Mouse (Mus musculus) brain, embryonic 14.5 days (tissue): ENCODE measurements around the gene Pex3. TPM values are rescaled to one million over a fixed set of nuclear protein-coding genes. Genes with fewer than 3 reads are reported as not detected.

ENCODE experiments used
- DNase-seq: peaks from one replicate; pipeline ENCODE4 v3.0.0-alpha.2; 2011; ENCODE audit warnings: low read depth
- CTCF ChIP-seq: fragments of 200-500 bp; IDR thresholded peaks from 2 replicates; pipeline ENCODE4 v1.5.1; 2012; ENCODE audit warnings: inconsistent platforms, mild to moderate bottlenecking, moderate library complexity, borderline replicate concordance; ENCODE audit not compliant: insufficient read depth, insufficient read length; ENCODE audit errors: extremely low read depth
- POLR2A ChIP-seq: fragments of 200-500 bp; IDR thresholded peaks from 2 replicates; pipeline ENCODE4 v1.6.1; 2012; ENCODE audit warnings: mild to moderate bottlenecking, inconsistent platforms, borderline replicate concordance; ENCODE audit not compliant: poor library complexity, insufficient read depth, insufficient read length, severe bottlenecking; ENCODE audit errors: extremely low read depth
- polyA plus RNA-seq: library from polyadenylated mRNA; depleted of rRNA; stranded (reverse); fragments of >200 nt; gene quantifications from 2 replicates; pipeline ENCODE4 v1.2.3, GENCODE M21; 2012; rRNA removed

Gene Pex3
- polyA plus RNA-seq, 1 experiment: 23.5 TPM

- DNase-seq: no peak
- TF ChIP-seq CTCF (no peak), POLR2A (no peak)
Measured at GRCm38 (mm10) chr10:13475121-13475520, 77.8 kb downstream of the Pex3 start.

GRCm38 (mm10) chr10:13474568-13474955 is 78.4 kb downstream of the Pex3 start:
- no peak for TF ChIP-seq CTCF
- no peak for TF ChIP-seq POLR2A
- DNase-seq: no peak

Other genes with a start within 250 kb of the Pex3 start
- 3.4 and 6.4 TPM in 2 replicates for gene Phactr2, start 78.7 kb downstream of the Pex3 start, polyA plus RNA-seq
- 11.6 and 17.0 TPM in 2 replicates for gene Fuca2, start 53.6 kb downstream of the Pex3 start, polyA plus RNA-seq
- gene Adat2, start 248 bp downstream of the Pex3 start, polyA plus RNA-seq: 4.8 and 5.6 TPM in 2 replicates